Mouse (Mus musculus): ENCODE measurements at regions not wholly inside any gene's neighbourhood (a gene's known extent, or its start where the extent isn't known, plus 50 kb on each side); places are given as distances from the start of the nearest gene placed in this dataset.
A peak's percentile ranks its signal among the peaks of the same experiment; 100 is the strongest.

- DNase-seq (ENCODE audit: low read depth, low spot score): no peak
- Histone ChIP-seq H3K79me2 (ENCODE audit: control insufficient read depth, insufficient read depth, low read length, poor library complexity) (no peaks in the 10 kb centered on the region; the same call in 1 of the 2 replicates), H3K9ac (ENCODE audit: control insufficient read depth, low read depth, low read length, poor library complexity, severe bottlenecking) (peak overlapping the region; percentile 71), H3K27ac (ENCODE audit: control insufficient read depth, low read depth, low read length) (peak overlapping the region; percentile 99), H3K36me3 (ENCODE audit: control insufficient read depth in 1 of 2, insufficient read depth in 2 of 2, low read length in 2 of 2) (peaks cover 0 to 55% of the 10 kb centered on the region in 2 experiments; a peak in 2 of 4 replicates), H3K4me3 (ENCODE audit: control insufficient read depth in 1 of 2, insufficient read depth in 1 of 2, low read depth in 2 of 2, low read length in 2 of 2) (peak overlapping the region; percentile 11 to 12; a peak in 3 of 4 replicates), H3K27me3 (ENCODE audit: control insufficient read depth in 1 of 2, insufficient read depth in 2 of 2, low read length in 2 of 2) (no peaks in the 10 kb centered on the region), H3K4me1 (ENCODE audit: control insufficient read depth in 1 of 2, insufficient read depth in 2 of 2, low read length in 2 of 2) (peaks cover 33 to 70% of the 10 kb centered on the region in 2 experiments), H3K9me3 (replicated peaks; ENCODE audit: insufficient read depth, low read length) (no peaks in the 10 kb centered on the region)
- TF ChIP-seq CHD1 (IDR thresholded peaks at IDR 0.05; ENCODE audit: low read depth, low read length) (peak; percentile 95), RCOR1 (IDR thresholded peaks at IDR 0.05; ENCODE audit: low read depth, low read length) (0 out of 2 replicates have a peak, but pooled peaks have one; percentile 26), MEF2A (IDR thresholded peaks at IDR 0.05; ENCODE audit: extremely low read depth, insufficient replicate concordance, low read depth, low read length, poor library complexity, severe bottlenecking) (no peak), TCF12 (IDR thresholded peaks at IDR 0.05; ENCODE audit: low read depth, low read length) (no peak), MXI1 (IDR thresholded peaks at IDR 0.05; ENCODE audit: low read depth, low read length) (peak; percentile 30; the same call in 1 of the 2 replicates), ETS1 (IDR thresholded peaks at IDR 0.05; ENCODE audit: low read depth, low read length) (peak; percentile 30; the same call in 1 of the 2 replicates)
Observed at GRCm38 (mm10) chr5:75459758-75460354, 114.9 kb upstream of the Kit start.

- DNase-seq (ENCODE audit: low read depth, low spot score): peak; percentile 99
- Histone ChIP-seq H3K4me1 (ENCODE audit: control insufficient read depth in 1 of 2, insufficient read depth in 2 of 2, low read length in 2 of 2) (peaks cover 33 to 70% of the 10 kb centered on the region in 2 experiments), H3K79me2 (ENCODE audit: control insufficient read depth, insufficient read depth, low read length, poor library complexity) (no peaks in the 10 kb centered on the region; the same call in 1 of the 2 replicates), H3K27me3 (ENCODE audit: control insufficient read depth in 1 of 2, insufficient read depth in 2 of 2, low read length in 2 of 2) (no peaks in the 10 kb centered on the region), H3K9me3 (replicated peaks; ENCODE audit: insufficient read depth, low read length) (no peaks in the 10 kb centered on the region), H3K4me3 (ENCODE audit: control insufficient read depth in 1 of 2, insufficient read depth in 1 of 2, low read depth in 2 of 2, low read length in 2 of 2) (peak overlapping the region; percentile 11 to 25; a peak in 3 of 4 replicates), H3K36me3 (ENCODE audit: control insufficient read depth in 1 of 2, insufficient read depth in 2 of 2, low read length in 2 of 2) (peaks cover 0 to 55% of the 10 kb centered on the region in 2 experiments; a peak in 2 of 4 replicates), H3K9ac (ENCODE audit: control insufficient read depth, low read depth, low read length, poor library complexity, severe bottlenecking) (peak overlapping the region; percentile 83), H3K27ac (ENCODE audit: control insufficient read depth, low read depth, low read length) (peak overlapping the region; percentile 100)
- TF ChIP-seq MEF2A (IDR thresholded peaks at IDR 0.05; ENCODE audit: extremely low read depth, insufficient replicate concordance, low read depth, low read length, poor library complexity, severe bottlenecking) (peak; percentile 78; the same call in 1 of the 2 replicates), MXI1 (IDR thresholded peaks at IDR 0.05; ENCODE audit: low read depth, low read length) (peak; percentile 40), MAZ (IDR thresholded peaks at IDR 0.05; ENCODE audit: low read depth, low read length) (peak; percentile 93), GATA1 (IDR thresholded peaks at IDR 0.05; ENCODE audit: low read depth, low read length) (peak; percentile 99), MYC (IDR thresholded peaks at IDR 0.05; ENCODE audit: low read depth, low read length) (no peak; the same call in none of the 2 replicates), SIN3A (IDR thresholded peaks at IDR 0.05; ENCODE audit: low read length) (peak; percentile 99), MAFK (IDR thresholded peaks at IDR 0.05; ENCODE audit: borderline replicate concordance, low read depth, low read length) (peak; percentile 84; the same call in 1 of the 2 replicates), HCFC1 (IDR thresholded peaks at IDR 0.05; ENCODE audit: low read depth, low read length) (no peak), USF2 (IDR thresholded peaks at IDR 0.05; ENCODE audit: borderline replicate concordance in 1 of 2, insufficient read depth in 1 of 2, low read depth in 1 of 2, low read length in 2 of 2) (no peak), NRF1 (IDR thresholded peaks at IDR 0.05; ENCODE audit: insufficient read depth, low read depth, low read length, poor library complexity, severe bottlenecking) (no peak), KAT2A (conservative IDR thresholded peaks at IDR 0.05; ENCODE audit: low read depth, low read length) (0 out of 2 replicates have a peak, but pooled peaks have one; percentile 37), RCOR1 (IDR thresholded peaks at IDR 0.05; ENCODE audit: low read depth, low read length) (peak; percentile 87), ZKSCAN1 (IDR thresholded peaks at IDR 0.05; ENCODE audit: low read depth, low read length) (no peak), GABPA (IDR thresholded peaks at IDR 0.05; ENCODE audit: low read depth, low read length) (no peak), POLR2AphosphoS5 (IDR thresholded peaks at IDR 0.05; ENCODE audit: borderline replicate concordance, low read depth, low read length) (no peak), TBP (IDR thresholded peaks at IDR 0.05; ENCODE audit: low read depth, low read length) (peak; percentile 91), BHLHE40 (IDR thresholded peaks at IDR 0.05; ENCODE audit: borderline replicate concordance, low read depth, low read length) (peak; percentile 100), MAX (IDR thresholded peaks at IDR 0.05; ENCODE audit: low read length) (peak; percentile 67), TAL1 (IDR thresholded peaks at IDR 0.05; ENCODE audit: low read length) (peak; percentile 100), JUND (IDR thresholded peaks at IDR 0.05; ENCODE audit: low read depth, low read length) (peak; percentile 91; the same call in 1 of the 2 replicates), ZMIZ1 (IDR thresholded peaks at IDR 0.05; ENCODE audit: low read depth, low read length) (peak; percentile 76; the same call in 1 of the 2 replicates), E2F4 (IDR thresholded peaks at IDR 0.05; ENCODE audit: borderline replicate concordance, low read depth, low read length) (no peak), CHD1 (IDR thresholded peaks at IDR 0.05; ENCODE audit: low read depth, low read length) (no peak), POLR2A (IDR thresholded peaks at IDR 0.05; ENCODE audit: control insufficient read depth in 1 of 2, insufficient read depth in 1 of 2, low read depth in 1 of 2, low read length in 2 of 2, poor library complexity in 1 of 2) (peak in 1 of 2 experiments; percentile 59; a peak in 2 of 4 replicates), USF1 (IDR thresholded peaks at IDR 0.05; ENCODE audit: low read depth, low read length) (peak; percentile 65)
Observed at GRCm38 (mm10) chr5:75460414-75461025, 114.2 kb upstream of the Kit start.

All from MEL (cell line).